Mouse (Mus musculus) liver, postnatal 0 days (tissue): ENCODE results near the gene Gm44502.

ENCODE experiments used
- CTCF ChIP-seq: sonication (generic); IDR thresholded peaks from 2 replicates; pipeline ENCODE4 v1.5.1; 2016; ENCODE audit warnings: antibody characterized with exemption, low read depth
- EP300 ChIP-seq: IDR thresholded peaks from 2 replicates; pipeline ENCODE4 v1.6.1; 2016; ENCODE audit warnings: antibody characterized with exemption, low read depth, mild to moderate bottlenecking

- TF ChIP-seq CTCF (no peak), EP300 (no peak)
These were observed 42.4 kb downstream of the Gm44502 start for GRCm38 (mm10) chr15:89387127-89387526.
